Mouse (Mus musculus) gastrocnemius, postnatal 10 days (tissue): ENCODE results near the gene Cyb561a3. TPM values are rescaled to one million over a fixed set of nuclear protein-coding genes. Genes with fewer than 3 reads are reported as not detected.

Experiments
- total RNA-seq, 2 experiments: library from RNA; stranded (reverse); gene quantifications; 2 replicates each; pipeline ENCODE4 v1.2.3; 2021

Cyb561a3 gene
- total RNA-seq, 2 experiments from 2014 or later = 5.0 to 6.1 TPM

Other genes with a start within 250 kb of the Cyb561a3 start
- 1 to 10 TPM; 3.5 TPM for gene Syt7, start 188.1 kb upstream of the Cyb561a3 start, total RNA-seq
- under 1 TPM; 0.40 to 0.43 TPM for gene Lrrc10b, start 119.7 kb upstream of the Cyb561a3 start, total RNA-seq
- gene Ppp1r32, start 94.2 kb upstream of the Cyb561a3 start, total RNA-seq = 1 to 10 TPM in 1 of 2 experiments, under 1 TPM in 1; 0.40 to 1.3 TPM
- gene Cpsf7, start 51.9 kb upstream of the Cyb561a3 start, total RNA-seq = 10 to 100 TPM; 26.6 to 33.0 TPM
- gene Sdhaf2, start 51.0 kb upstream of the Cyb561a3 start, total RNA-seq = 10 to 100 TPM; 42.5 to 45.1 TPM
- gene Tmem216, start 20.9 kb upstream of the Cyb561a3 start, total RNA-seq = 1 to 10 TPM; 2.3 to 3.0 TPM
- gene Tmem138, start 190 bp downstream of the Cyb561a3 start, total RNA-seq = 1 to 10 TPM; 2.3 to 3.3 TPM
- gene Ddb1, start 28.2 kb downstream of the Cyb561a3 start, total RNA-seq = 100 to 1,000 TPM; 208 to 236 TPM
- 1 to 10 TPM; 7.9 to 8.0 TPM for gene Tkfc, start 28.5 kb downstream of the Cyb561a3 start, total RNA-seq
- gene Vwce, start 57.0 kb downstream of the Cyb561a3 start, total RNA-seq = under 1 TPM; 0.05 to 0.81 TPM
- not detected for gene Pga5, start 100.9 kb downstream of the Cyb561a3 start, total RNA-seq
- 10 to 100 TPM; 17.3 to 23.1 TPM for gene Vps37c, start 111.6 kb downstream of the Cyb561a3 start, total RNA-seq
- under 1 TPM in 1 of 2 experiments, not detected in 1; 0.25 TPM for gene Cd5, start 161.8 kb downstream of the Cyb561a3 start, total RNA-seq